In the genomic region with DNA sequence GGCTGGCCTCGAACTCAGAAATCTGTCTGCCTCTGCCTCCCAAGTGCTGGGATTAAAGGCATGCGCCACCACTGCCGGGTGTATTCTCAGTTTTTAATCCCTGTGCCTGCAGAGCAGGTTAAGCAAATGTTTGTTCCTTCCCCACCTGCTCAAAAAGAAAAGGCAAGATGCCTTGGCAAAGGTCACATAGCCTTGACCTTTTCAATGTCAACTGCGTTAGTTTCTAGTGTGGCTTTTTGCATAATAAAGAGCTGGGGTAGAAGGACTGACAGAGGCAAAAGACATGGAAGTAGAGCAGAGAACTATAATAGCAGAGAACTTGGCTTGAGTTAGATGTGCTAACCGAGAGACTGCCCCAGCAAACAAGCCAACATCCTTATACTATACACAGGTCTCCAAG, we compare ENCODE assay signal across 24 mouse cellular contexts. TPM values are rescaled to one million over a fixed set of nuclear protein-coding genes. Genes with fewer than 3 reads are reported as not detected.
DNase-seq lines count a peak whose midpoint lies in the region; ATAC-seq and TF ChIP-seq lines count a peak whose summit lies in the region.
"Had no signal": no experiment of that assay in that cellular context is flagged by ENCODE, and none has a peak within 500 bp of the region (broad histone marks: within the 10 kb centered on the region; RNA-seq: fewer than 3 reads in every experiment).

No protein-coding gene starts in this region.

- TF ChIP-seq CTCF in intestine, postnatal 0 days (IDR thresholded peaks at IDR 0.05; ENCODE audit: low read depth), result no peak
- TF ChIP-seq CTCF in ES-Bruce4 (IDR thresholded peaks at IDR 0.05; ENCODE audit: low read depth, low read length), result no peak

- no peak overlapping the region for H3K27ac ChIP-seq in intestine, postnatal 0 days (ENCODE audit: low read depth, low read length)
- H3K27ac ChIP-seq in intestine, embryonic 15.5 days, result no peak overlapping the region
- H3K27ac ChIP-seq in ES-Bruce4 (ENCODE audit: insufficient read depth, low read length), result peak overlapping the region; percentile 29; the same call in 1 of the 2 replicates

- H3K27me3 ChIP-seq in intestine, postnatal 0 days (replicated peaks; ENCODE audit: control insufficient read depth, insufficient read depth, low read length), result no peaks in the 10 kb centered on the region
- H3K27me3 ChIP-seq in intestine, embryonic 15.5 days (replicated peaks), result no peaks in the 10 kb centered on the region
- no peaks in the 10 kb centered on the region for H3K27me3 ChIP-seq in ES-Bruce4 (ENCODE audit: control insufficient read depth, insufficient read depth, low read length, poor library complexity, severe bottlenecking)
- H3K27me3 ChIP-seq: CH12.LX, Patski had no signal

- no peaks in the 10 kb centered on the region for H3K36me3 ChIP-seq in intestine, postnatal 0 days (ENCODE audit: control insufficient read depth, insufficient read depth)
- H3K36me3 ChIP-seq in intestine, embryonic 15.5 days, result no peaks in the 10 kb centered on the region
- H3K36me3 ChIP-seq in ES-Bruce4 (ENCODE audit: control insufficient read depth, insufficient read depth, low read length, poor library complexity, severe bottlenecking), result peaks cover 3% of the 10 kb centered on the region

- TF ChIP-seq POLR2A in ES-Bruce4 (IDR thresholded peaks at IDR 0.05; ENCODE audit: insufficient read depth, low read length), result no peak

- 0 out of 2 replicates have a peak overlapping the region, but pooled peaks have one; percentile 6 for H3K4me2 ChIP-seq in intestine, postnatal 0 days (replicated peaks; ENCODE audit: low read depth)
- no peak overlapping the region for H3K4me2 ChIP-seq in intestine, embryonic 15.5 days (replicated peaks)

- no peak for TF ChIP-seq EP300 in ES-Bruce4 (IDR thresholded peaks at IDR 0.05; ENCODE audit: insufficient read depth, low read depth, low read length)

- H3K9me3 ChIP-seq in intestine, postnatal 0 days (ENCODE audit: control insufficient read depth), result no peaks in the 10 kb centered on the region
- H3K9me3 ChIP-seq in intestine, embryonic 15.5 days, result no peaks in the 10 kb centered on the region
- no peaks in the 10 kb centered on the region for H3K9me3 ChIP-seq in ES-Bruce4 (replicated peaks; ENCODE audit: control insufficient read depth, insufficient read depth, low read length, poor library complexity, severe bottlenecking)
- H3K9me3 ChIP-seq: G1E had no signal

- no peak overlapping the region for H3K4me3 ChIP-seq in intestine, postnatal 0 days (ENCODE audit: low read depth, low read length)
- H3K4me3 ChIP-seq in intestine, embryonic 15.5 days (replicated peaks), result no peak overlapping the region
- no peak overlapping the region for H3K4me3 ChIP-seq in ES-Bruce4 (ENCODE audit: low read depth, low read length)

- no peak overlapping the region for H3K9ac ChIP-seq in intestine, postnatal 0 days (ENCODE audit: low read depth, low read length)
- H3K9ac ChIP-seq in intestine, embryonic 15.5 days, result no peak overlapping the region
- H3K9ac ChIP-seq in ES-Bruce4 (ENCODE audit: low read depth, poor library complexity, severe bottlenecking), result no peak overlapping the region

- H3K4me1 ChIP-seq in intestine, postnatal 0 days (replicated peaks; ENCODE audit: control insufficient read depth, insufficient read depth, low read length), result 0 out of 2 replicates have a peak, but pooled peaks cover 4% of the 10 kb centered on the region
- H3K4me1 ChIP-seq in intestine, embryonic 15.5 days (replicated peaks), result peaks cover 7% of the 10 kb centered on the region; the same call in 1 of the 2 replicates
- H3K4me1 ChIP-seq in ES-Bruce4 (ENCODE audit: control insufficient read depth, insufficient read depth, low read length), result peaks cover 2% of the 10 kb centered on the region

- ATAC-seq in intestine, postnatal 0 days, result no peak
- ATAC-seq in intestine, embryonic 15.5 days, result no peak
- ATAC-seq: activated CD4-positive, CD25-positive, alpha-beta regulatory T cell, adult 4 months; CD4-positive, CD25-positive, alpha-beta regulatory T cell, adult 4 months; Patski had no signal

- WGBS in intestine, postnatal 0 days, result 73% methylated on average over 5 of the region's 5 CpGs
- 71% methylated on average over 5 of the region's 5 CpGs for WGBS in intestine, embryonic 15.5 days

- DNase-seq in ES-CJ7 (ENCODE audit: low read depth, low spot score) (peak; percentile 91), R1 (ENCODE audit: low read depth, low spot score) (peak; percentile 94), adipocyte (ENCODE audit: low spot score) (no peak)
- no peak for DNase-seq in cerebellum, adult 9-11 months
- no peak for DNase-seq in left cerebral cortex, postnatal 10 days (ENCODE audit: extremely low spot score in 1 of 2, low spot score in 2 of 2)
- DNase-seq: adrenal gland, adult 2 months; adrenal gland, adult 8-10 months; adrenal gland, postnatal 10 days; adrenal gland, postnatal 14 days; adrenal gland, postnatal 25 days; adrenal gland, postnatal 36 days; B cell, adult 2 months; cerebellum, adult 11 months; cerebellum, adult 18-20 months; cerebellum, adult 2 months; cerebellum, adult 8-10 months had no signal

- intact Hi-C loops in left cerebral cortex, postnatal 10 days (cut with DNase I), result no loop called here

RNA-seq across cellular contexts. Expression of a gene that starts 1.6 kb away (rescaled TPM):
- 2.8 and 3.1 TPM in 2 replicates for polyA plus RNA-seq in intestine, postnatal 0 days (2015; fragmentation: Nextera tagmentation; extraction: Ambion mirVana)
- polyA plus RNA-seq in intestine, embryonic 15.5 days (2015; fragmentation: Nextera tagmentation; extraction: Ambion mirVana), result 10.0 and 10.7 TPM in 2 replicates
- 36.0 and 43.8 TPM in 2 replicates for polyA plus RNA-seq in ES-Bruce4 (2011; ENCODE audit: insufficient read depth, insufficient read length, low read depth, missing spikeins)
- total RNA-seq in left cerebral cortex, postnatal 10 days (2021), result 10 to 100 TPM; 35.4 to 38.7 TPM

RNA-seq across cellular contexts. Expression of a gene that starts 5.2 kb away (rescaled TPM):
- 120 and 136 TPM in 2 replicates for polyA plus RNA-seq in intestine, postnatal 0 days (2015; fragmentation: Nextera tagmentation; extraction: Ambion mirVana)
- polyA plus RNA-seq in intestine, embryonic 15.5 days (2015; fragmentation: Nextera tagmentation; extraction: Ambion mirVana), result 124 and 127 TPM in 2 replicates
- 24.7 and 29.9 TPM in 2 replicates for polyA plus RNA-seq in ES-Bruce4 (2011; ENCODE audit: insufficient read depth, insufficient read length, low read depth, missing spikeins)
- total RNA-seq in left cerebral cortex, postnatal 10 days (2021), result 100 to 1,000 TPM; 276 to 281 TPM

RNA-seq across cellular contexts. Expression of a gene that starts 29.2 kb away (rescaled TPM):
- polyA plus RNA-seq in intestine, postnatal 0 days (2015; fragmentation: Nextera tagmentation; extraction: Ambion mirVana), result 55.3 and 57.8 TPM in 2 replicates
- polyA plus RNA-seq in intestine, embryonic 15.5 days (2015; fragmentation: Nextera tagmentation; extraction: Ambion mirVana), result 71.3 and 72.6 TPM in 2 replicates
- polyA plus RNA-seq in ES-Bruce4 (2011; ENCODE audit: insufficient read depth, insufficient read length, low read depth, missing spikeins), result 53.6 and 54.7 TPM in 2 replicates
- total RNA-seq in left cerebral cortex, postnatal 10 days (2021), result 10 to 100 TPM; 69.1 to 79.7 TPM

Comparison
In these comparisons a context has a peak if more than half of its experiments do, and no peak if none do; other contexts are left out.
1. DNase-seq: peak in ES-CJ7 (single experiment) and R1 (single experiment); none in cerebellum, adult 9-11 months (single experiment), left cerebral cortex, postnatal 10 days (0 of 2) and adipocyte (single experiment).